Mouse (Mus musculus) heart, adult 2 months (tissue): ENCODE measurements around the gene Dpm2.

Source experiments
- CTCF ChIP-seq: fragments of 200-600 bp; IDR thresholded peaks from 2 replicates; pipeline ENCODE4 v1.8.1; 2022; ENCODE audit warnings: antibody characterized with exemption, mild to moderate bottlenecking, moderate library complexity
- EP300 ChIP-seq: fragments of 200-500 bp; IDR thresholded peaks from 2 replicates; pipeline ENCODE4 v1.6.1; 2011; ENCODE audit warnings: low read depth, low read length, control low read depth; ENCODE audit not compliant: insufficient read depth
- POLR2A ChIP-seq: fragments of 200-500 bp; IDR thresholded peaks from 2 replicates; pipeline ENCODE4 v1.6.1; 2011; ENCODE audit warnings: mild to moderate bottlenecking, low read depth, low read length, control low read depth; ENCODE audit not compliant: insufficient read depth

DNA sequence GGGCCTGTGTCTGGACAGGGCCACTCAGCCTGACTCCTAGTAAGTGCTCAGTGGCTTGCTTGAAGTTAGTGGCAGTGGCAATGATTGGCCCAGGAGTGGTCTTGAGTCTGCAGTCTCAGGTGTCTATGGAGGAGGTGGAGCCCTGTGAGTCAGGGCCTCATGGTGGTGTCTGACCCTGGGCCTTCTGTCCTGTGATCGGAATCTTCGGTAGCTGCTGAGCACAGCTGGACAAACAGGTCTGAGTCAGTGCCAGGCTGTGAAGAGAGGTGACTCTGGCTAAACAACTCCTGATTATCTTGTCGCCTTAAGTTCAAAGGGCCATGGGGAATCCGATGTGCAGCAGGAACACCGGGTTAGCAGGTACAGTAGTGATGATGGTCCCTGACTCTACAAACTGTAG lies 23.3 kb upstream of the Dpm2 start:
- TF ChIP-seq CTCF = no peak
- TF ChIP-seq POLR2A = no peak
- no peak for TF ChIP-seq EP300
